Comparison of ENCODE assay signal across 8 mouse cellular contexts in the genomic region with DNA sequence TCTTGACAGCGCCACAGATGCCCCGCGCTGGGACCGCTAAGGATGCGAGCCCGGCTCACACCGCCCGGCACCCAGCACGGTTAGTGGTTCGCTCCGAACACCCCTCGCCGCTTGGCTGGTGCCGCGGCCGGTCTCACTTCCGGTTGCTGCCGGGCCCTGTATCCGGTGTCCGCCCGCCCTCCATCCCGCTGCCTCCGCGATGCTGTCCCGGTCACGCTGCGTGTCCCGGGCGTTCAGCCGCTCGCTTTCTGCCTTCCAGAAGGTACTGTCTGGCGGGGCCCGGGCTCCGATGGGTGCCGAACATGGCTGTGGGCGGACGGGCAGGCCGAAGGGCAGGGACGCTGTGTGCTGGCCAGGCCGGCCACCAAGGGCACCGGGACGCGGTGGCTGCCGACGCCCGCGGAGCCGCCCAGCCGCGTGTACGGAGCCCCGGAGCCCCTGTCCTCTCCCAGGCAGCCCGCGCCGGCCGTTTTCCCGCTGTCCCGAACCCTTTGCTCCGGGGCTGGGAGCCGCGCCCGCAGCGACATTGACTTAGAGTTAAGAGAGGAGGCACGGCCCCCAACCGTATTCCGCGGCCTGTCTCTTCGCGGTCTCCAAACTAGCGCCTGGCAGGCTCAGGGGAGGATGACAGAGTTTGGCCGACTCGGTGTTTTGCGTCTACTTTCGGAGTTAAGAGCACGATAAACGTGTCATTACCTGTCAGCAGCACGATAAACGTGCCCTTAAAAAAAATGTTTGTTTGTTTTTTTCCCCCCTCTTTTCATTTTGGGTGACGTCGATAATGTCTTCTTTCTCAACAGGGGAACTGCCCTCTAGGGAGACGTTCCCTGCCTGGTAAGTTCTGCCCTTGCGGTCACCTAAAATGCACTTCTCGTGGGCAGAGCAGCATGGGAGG. TPM values are rescaled to one million over a fixed set of nuclear protein-coding genes. Genes with fewer than 3 reads are reported as not detected.
DNase-seq lines count a peak whose midpoint lies in the region; ATAC-seq lines count a peak whose summit lies in the region.

A gene (minus strand): TSS at position 62 of the 895 bp plus-strand sequence.
A gene (plus strand): TSS at position 136 of the 895 bp plus-strand sequence.

- no peaks in the 10 kb centered on the region for H3K9me3 ChIP-seq in hindbrain, embryonic 13.5 days

- peaks cover 15% of the 10 kb centered on the region for H3K36me3 ChIP-seq in hindbrain, embryonic 13.5 days

- H3K27me3 ChIP-seq in hindbrain, embryonic 13.5 days: no peaks in the 10 kb centered on the region

- H3K27ac ChIP-seq in hindbrain, embryonic 13.5 days: peak within 1 kb of the TSS; percentile 87

- H3K4me3 ChIP-seq in hindbrain, embryonic 13.5 days: peak within 1 kb of the TSS; percentile 100

- peak within 1 kb of the TSS; percentile 94 for H3K4me2 ChIP-seq in hindbrain, embryonic 13.5 days

- peak; percentile 78 for DNase-seq in R1 (ENCODE audit: low read depth, low spot score)
- DNase-seq in cerebellum, postnatal 14 days: peak; percentile 92 to 94
- DNase-seq in frontal cortex, postnatal 14 days (ENCODE audit: low spot score in 2 of 2): peak; percentile 72 to 84
- DNase-seq in layer of hippocampus, postnatal 25 days (ENCODE audit: extremely low spot score in 1 of 2, low spot score in 1 of 2): peak; percentile 83 to 92
- DNase-seq in lung, postnatal 14 days: peak; percentile 90
- DNase-seq in ovary, postnatal 36 days (ENCODE audit: low spot score): peak; percentile 89
- peak; percentile 88 for DNase-seq in thymus, postnatal 14 days

- peak; percentile 96 for ATAC-seq in hindbrain, embryonic 13.5 days (ENCODE audit: low FRiP score)

- under 1% methylated on average over 83 of the region's 83 CpGs for WGBS in hindbrain, embryonic 13.5 days

- H3K9ac ChIP-seq in hindbrain, embryonic 13.5 days: peak within 1 kb of the TSS; percentile 98

- peaks cover 42% of the 10 kb centered on the region for H3K4me1 ChIP-seq in hindbrain, embryonic 13.5 days (replicated peaks)

RNA-seq across cellular contexts. Expression of the first gene that starts in this region (rescaled TPM):
- 2.0 and 2.2 TPM in 2 replicates for polyA plus RNA-seq in hindbrain, embryonic 13.5 days (2015; fragmentation: Nextera tagmentation; extraction: Ambion mirVana)
- total RNA-seq in layer of hippocampus, postnatal 25 days (2021): 1 to 10 TPM; 1.5 to 2.2 TPM

RNA-seq across cellular contexts. Expression of the second gene that starts in this region (rescaled TPM):
- polyA plus RNA-seq in hindbrain, embryonic 13.5 days (2015; fragmentation: Nextera tagmentation; extraction: Ambion mirVana): 103 and 107 TPM in 2 replicates
- total RNA-seq in layer of hippocampus, postnatal 25 days (2021): 100 to 1,000 TPM; 144 to 153 TPM

Comparison
In these comparisons a context has a peak if more than half of its experiments do, and no peak if none do; other contexts are left out.
1. Peak in every context shown above with its lines: DNase-seq, ATAC-seq, H3K4me3 ChIP-seq and H3K27ac ChIP-seq.